Mouse (Mus musculus): ENCODE measurements around the gene Hcls1.

Gene Hcls1

GRCm38 (mm10) chr16:36934841-36935620, at the start of gene Hcls1:
Hcls1 (plus strand) TSS chr16:36934983.
- DNase-seq (ENCODE audit: extremely low spot score, low read depth, low spot score), result no peak

- DNase-seq (ENCODE audit: extremely low spot score, low read depth, low spot score), result no peak
Measured at GRCm38 (mm10) chr16:36885912-36886311, 48.9 kb upstream of the Hcls1 start.

GRCm38 (mm10) chr16:36887546-36887945, 47.2 kb upstream of the Hcls1 start:
- no peak for DNase-seq (ENCODE audit: extremely low spot score, low read depth, low spot score)

- no peak for DNase-seq (ENCODE audit: extremely low spot score, low read depth, low spot score)
Measured at GRCm38 (mm10) chr16:36890559-36890958, 44.2 kb upstream of the Hcls1 start.

- DNase-seq (ENCODE audit: extremely low spot score, low read depth, low spot score), result no peak
Measured at GRCm38 (mm10) chr16:36891415-36891814, 43.4 kb upstream of the Hcls1 start.

- DNase-seq (ENCODE audit: extremely low spot score, low read depth, low spot score), result no peak
Measured at GRCm38 (mm10) chr16:36893317-36893716, 41.5 kb upstream of the Hcls1 start.

GRCm38 (mm10) chr16:36896712-36897111, 38.1 kb upstream of the Hcls1 start:
- DNase-seq (ENCODE audit: extremely low spot score, low read depth, low spot score), result no peak

GRCm38 (mm10) chr16:36903156-36903555, 31.6 kb upstream of the Hcls1 start:
- DNase-seq (ENCODE audit: extremely low spot score, low read depth, low spot score), result no peak

- DNase-seq (ENCODE audit: extremely low spot score, low read depth, low spot score), result no peak
Measured at GRCm38 (mm10) chr16:36911909-36912308, 22.9 kb upstream of the Hcls1 start.

- DNase-seq (ENCODE audit: extremely low spot score, low read depth, low spot score), result no peak
Measured at GRCm38 (mm10) chr16:36912311-36912710, 22.5 kb upstream of the Hcls1 start.

- no peak for DNase-seq (ENCODE audit: extremely low spot score, low read depth, low spot score)
Measured at GRCm38 (mm10) chr16:36914195-36914594, 20.6 kb upstream of the Hcls1 start.

GRCm38 (mm10) chr16:36918505-36918904, 16.3 kb upstream of the Hcls1 start:
- DNase-seq (ENCODE audit: extremely low spot score, low read depth, low spot score), result no peak

GRCm38 (mm10) chr16:36920410-36920809, 14.4 kb upstream of the Hcls1 start:
- DNase-seq (ENCODE audit: extremely low spot score, low read depth, low spot score), result no peak

GRCm38 (mm10) chr16:36921067-36921613, 13.6 kb upstream of the Hcls1 start:
- no peak for DNase-seq (ENCODE audit: extremely low spot score, low read depth, low spot score)

- DNase-seq (ENCODE audit: extremely low spot score, low read depth, low spot score), result no peak
Measured at GRCm38 (mm10) chr16:36921980-36922379, 12.8 kb upstream of the Hcls1 start.

- DNase-seq (ENCODE audit: extremely low spot score, low read depth, low spot score), result no peak
Measured at GRCm38 (mm10) chr16:36924312-36924711, 10.5 kb upstream of the Hcls1 start.

- DNase-seq (ENCODE audit: extremely low spot score, low read depth, low spot score), result no peak
Measured at GRCm38 (mm10) chr16:36925351-36925750, 9.4 kb upstream of the Hcls1 start.

GRCm38 (mm10) chr16:36925797-36926196, 9.0 kb upstream of the Hcls1 start:
- no peak for DNase-seq (ENCODE audit: extremely low spot score, low read depth, low spot score)

GRCm38 (mm10) chr16:36926514-36927447, 8.0 kb upstream of the Hcls1 start:
- DNase-seq (ENCODE audit: extremely low spot score, low read depth, low spot score), result no peak

GRCm38 (mm10) chr16:36927495-36928105, 7.2 kb upstream of the Hcls1 start:
- no peak for DNase-seq (ENCODE audit: extremely low spot score, low read depth, low spot score)

- DNase-seq (ENCODE audit: extremely low spot score, low read depth, low spot score), result no peak
Measured at GRCm38 (mm10) chr16:36928106-36928500, 6.7 kb upstream of the Hcls1 start.

All from hindlimb bud, embryonic 11.5 days (tissue).